Mouse (Mus musculus) lung, adult 2 months (tissue): ENCODE data around the gene Rell1.

Experiments
- CTCF ChIP-seq: fragments of 200-500 bp; IDR thresholded peaks from 2 replicates; pipeline ENCODE4 v1.5.1; 2011; ENCODE audit warnings: mild to moderate bottlenecking, low read length, control low read depth; ENCODE audit not compliant: insufficient read depth
- POLR2A ChIP-seq: fragments of 200-500 bp; IDR thresholded peaks from 2 replicates; pipeline ENCODE4 v1.6.1; 2011; ENCODE audit warnings: low read depth, mild to moderate bottlenecking, control low read depth, low read length, borderline replicate concordance; ENCODE audit errors: extremely low read depth

DNA sequence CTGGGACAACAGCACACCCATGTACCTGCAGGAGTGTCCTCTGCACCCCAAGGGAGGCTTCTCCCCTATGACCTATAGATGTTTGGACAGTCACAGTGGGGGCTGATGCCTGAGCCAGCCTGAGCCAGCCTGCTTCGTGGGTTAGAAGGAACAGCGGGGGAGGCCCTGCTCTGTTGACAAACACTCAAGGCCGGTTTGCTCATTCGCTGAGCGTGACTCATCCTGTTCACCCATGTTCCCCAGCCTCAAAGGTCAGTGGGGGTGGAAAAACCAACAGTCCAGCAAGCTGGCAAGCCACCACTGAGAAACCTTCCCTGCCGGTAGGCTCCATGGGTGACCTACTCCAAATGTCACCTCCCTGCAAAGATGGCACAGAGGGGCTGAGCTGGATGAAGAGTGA lies 32.0 kb downstream of the Rell1 start:
- TF ChIP-seq CTCF (no peak), POLR2A (no peak)
